Mouse (Mus musculus): ENCODE measurements around the gene Anp32e. TPM values are rescaled to one million over a fixed set of nuclear protein-coding genes. Genes with fewer than 3 reads are reported as not detected.

The Anp32e gene
- polyA plus RNA-seq, 1 experiment, result 275 TPM

DNA sequence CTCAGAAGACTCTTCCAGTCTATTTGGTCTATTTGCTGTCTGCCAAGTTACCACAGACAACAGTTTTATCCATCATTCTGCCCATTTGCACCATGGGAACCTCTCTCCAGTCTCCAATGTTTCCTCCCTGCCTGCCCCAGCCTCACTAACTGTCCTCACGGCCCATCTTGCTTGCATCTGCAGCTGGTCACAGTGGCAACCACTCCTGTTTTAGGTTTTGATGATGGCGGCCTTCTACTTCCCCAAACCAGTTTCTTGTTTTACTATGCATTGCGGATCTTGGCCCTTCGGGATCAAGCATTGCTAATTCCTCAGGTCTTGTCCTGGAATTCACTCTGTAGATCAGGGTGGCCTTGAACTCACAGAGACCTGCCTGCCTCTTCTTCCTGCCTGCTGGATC, 53.1 kb downstream of the Anp32e start:
- no peak overlapping the region for H3K4me3 ChIP-seq (replicated peaks; ENCODE audit: control insufficient read depth, low read depth, low read length)
- 50% methylated on average over 4 of the region's 4 CpGs for WGBS
- peaks cover 10% of the 10 kb centered on the region; the same call in 1 of the 2 replicates for H3K4me1 ChIP-seq (ENCODE audit: control insufficient read depth, insufficient read depth, low read length)
- H3K27ac ChIP-seq (ENCODE audit: control insufficient read depth, insufficient read depth, low read depth, low read length, poor library complexity), result no peak overlapping the region
- TF ChIP-seq CTCF (IDR thresholded peaks at IDR 0.05; ENCODE audit: control insufficient read depth, insufficient read depth, low read length) (no peak), POLR2A (IDR thresholded peaks at IDR 0.05; ENCODE audit: borderline replicate concordance, control insufficient read depth, low read depth, low read length) (no peak)

DNA sequence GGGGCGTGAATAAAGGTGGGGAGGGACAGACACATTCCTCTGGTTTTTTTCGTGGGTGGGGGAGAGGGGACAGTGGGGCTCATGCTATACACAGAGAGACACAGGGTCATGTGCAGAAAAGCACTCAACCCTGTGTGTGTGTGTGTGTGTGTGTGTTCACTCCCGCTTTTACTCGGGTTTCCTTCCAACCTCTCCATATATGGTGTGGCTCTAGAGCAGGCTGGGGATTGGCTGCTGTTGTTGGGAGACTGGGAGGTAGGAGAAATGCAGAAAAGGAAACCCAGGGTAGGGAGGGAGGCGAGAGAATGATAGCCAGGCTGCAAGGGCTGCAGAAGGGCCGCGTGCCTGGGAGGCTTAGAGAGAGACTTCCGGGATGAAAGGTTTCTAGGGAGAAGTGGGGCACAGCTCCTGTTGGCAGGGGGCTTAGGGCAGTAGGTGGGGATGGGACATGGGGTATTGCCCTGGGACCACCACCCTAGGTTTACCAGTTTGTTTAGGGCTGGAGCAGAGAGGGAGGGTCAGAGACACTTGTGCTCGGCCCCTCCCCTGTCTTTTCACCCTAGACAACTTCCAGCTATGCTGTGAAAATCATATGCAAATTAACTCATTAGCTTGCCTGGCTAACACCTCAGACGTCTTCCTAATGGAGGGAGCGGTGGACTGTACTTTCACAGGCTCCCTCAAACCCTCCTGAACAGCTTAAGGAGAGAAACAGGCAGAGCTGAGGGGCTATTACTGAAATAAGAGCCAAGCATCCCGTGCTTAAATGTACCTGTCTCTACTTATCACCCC, 56.4 kb downstream of the Anp32e start:
- Histone ChIP-seq H3K4me1 (ENCODE audit: control insufficient read depth, insufficient read depth, low read length) (peaks cover 4% of the 10 kb centered on the region; the same call in 1 of the 2 replicates), H3K4me3 (replicated peaks; ENCODE audit: control insufficient read depth, low read depth, low read length) (no peak overlapping the region), H3K27ac (ENCODE audit: control insufficient read depth, insufficient read depth, low read depth, low read length, poor library complexity) (peak overlapping the region; percentile 55)
- WGBS, result 22% methylated on average over 12 of the region's 12 CpGs
- TF ChIP-seq CTCF (IDR thresholded peaks at IDR 0.05; ENCODE audit: control insufficient read depth, insufficient read depth, low read length) (no peak), POLR2A (IDR thresholded peaks at IDR 0.05; ENCODE audit: borderline replicate concordance, control insufficient read depth, low read depth, low read length) (peak; percentile 38; the same call in 1 of the 2 replicates)

DNA sequence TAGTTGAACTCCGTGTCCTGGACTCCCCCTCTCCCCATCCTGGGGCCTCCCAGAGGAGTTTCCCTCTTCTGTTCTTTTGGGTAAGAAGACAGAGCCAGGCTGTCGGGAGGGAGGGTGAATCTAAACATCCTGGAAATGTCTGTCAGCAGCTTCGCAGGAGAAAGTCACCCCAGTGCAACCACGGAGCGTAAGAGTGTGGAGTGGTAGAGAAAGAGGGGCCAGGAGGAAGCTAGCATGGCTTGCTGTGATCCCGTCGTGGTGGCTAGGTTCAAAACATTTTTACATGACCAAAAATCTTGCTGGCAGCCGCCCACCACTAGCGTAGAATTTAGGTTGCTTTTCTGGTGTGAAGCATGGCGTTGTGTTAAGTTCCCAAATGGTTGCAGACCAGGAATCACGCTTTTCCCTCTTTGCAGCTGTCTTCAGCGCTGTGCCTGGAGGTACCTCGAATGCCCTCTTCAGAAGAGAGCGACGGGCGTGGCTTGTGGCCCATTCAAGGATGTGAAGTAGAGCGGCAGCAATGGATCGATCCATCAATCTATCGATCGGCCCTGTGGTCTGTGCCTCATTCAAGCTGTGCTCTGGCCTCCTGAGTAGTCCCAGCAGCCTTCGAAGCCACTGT, 57.1 kb downstream of the Anp32e start:
- TF ChIP-seq POLR2A (IDR thresholded peaks at IDR 0.05; ENCODE audit: borderline replicate concordance, control insufficient read depth, low read depth, low read length) (no peak), CTCF (IDR thresholded peaks at IDR 0.05; ENCODE audit: control insufficient read depth, insufficient read depth, low read length) (no peak)
- Histone ChIP-seq H3K4me1 (ENCODE audit: control insufficient read depth, insufficient read depth, low read length) (peaks cover 4% of the 10 kb centered on the region; the same call in 1 of the 2 replicates), H3K4me3 (replicated peaks; ENCODE audit: control insufficient read depth, low read depth, low read length) (no peak overlapping the region), H3K27ac (ENCODE audit: control insufficient read depth, insufficient read depth, low read depth, low read length, poor library complexity) (peak overlapping the region; percentile 55)
- WGBS, result 38% methylated on average over 21 of the region's 21 CpGs

DNA sequence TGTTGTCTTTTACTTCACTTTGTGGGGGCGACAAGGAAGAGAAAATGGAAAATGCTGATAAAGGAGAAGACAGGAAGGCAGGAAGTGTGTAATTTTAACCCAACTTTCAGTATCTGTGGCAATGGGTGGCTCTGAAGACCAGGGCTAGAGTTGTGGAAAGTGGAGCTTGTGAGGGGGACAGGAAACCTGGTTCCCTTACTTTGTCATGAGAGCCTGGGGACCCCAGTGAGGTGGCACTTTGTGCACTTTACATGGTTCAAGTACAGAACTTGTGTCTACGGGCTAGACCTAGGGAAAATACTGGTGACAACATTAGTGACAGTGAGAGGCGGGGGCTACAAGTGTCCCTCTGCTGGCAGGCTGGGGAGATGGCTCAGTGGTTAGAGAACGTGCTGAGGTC, 57.9 kb downstream of the Anp32e start:
- WGBS, result 52% methylated on average over 4 of the region's 4 CpGs
- Histone ChIP-seq H3K27ac (ENCODE audit: control insufficient read depth, insufficient read depth, low read depth, low read length, poor library complexity) (no peak overlapping the region; the same call in 1 of the 2 replicates), H3K4me1 (ENCODE audit: control insufficient read depth, insufficient read depth, low read length) (peaks cover 4% of the 10 kb centered on the region; the same call in 1 of the 2 replicates), H3K4me3 (replicated peaks; ENCODE audit: control insufficient read depth, low read depth, low read length) (no peak overlapping the region)
- no peak for TF ChIP-seq CTCF (IDR thresholded peaks at IDR 0.05; ENCODE audit: control insufficient read depth, insufficient read depth, low read length)

DNA sequence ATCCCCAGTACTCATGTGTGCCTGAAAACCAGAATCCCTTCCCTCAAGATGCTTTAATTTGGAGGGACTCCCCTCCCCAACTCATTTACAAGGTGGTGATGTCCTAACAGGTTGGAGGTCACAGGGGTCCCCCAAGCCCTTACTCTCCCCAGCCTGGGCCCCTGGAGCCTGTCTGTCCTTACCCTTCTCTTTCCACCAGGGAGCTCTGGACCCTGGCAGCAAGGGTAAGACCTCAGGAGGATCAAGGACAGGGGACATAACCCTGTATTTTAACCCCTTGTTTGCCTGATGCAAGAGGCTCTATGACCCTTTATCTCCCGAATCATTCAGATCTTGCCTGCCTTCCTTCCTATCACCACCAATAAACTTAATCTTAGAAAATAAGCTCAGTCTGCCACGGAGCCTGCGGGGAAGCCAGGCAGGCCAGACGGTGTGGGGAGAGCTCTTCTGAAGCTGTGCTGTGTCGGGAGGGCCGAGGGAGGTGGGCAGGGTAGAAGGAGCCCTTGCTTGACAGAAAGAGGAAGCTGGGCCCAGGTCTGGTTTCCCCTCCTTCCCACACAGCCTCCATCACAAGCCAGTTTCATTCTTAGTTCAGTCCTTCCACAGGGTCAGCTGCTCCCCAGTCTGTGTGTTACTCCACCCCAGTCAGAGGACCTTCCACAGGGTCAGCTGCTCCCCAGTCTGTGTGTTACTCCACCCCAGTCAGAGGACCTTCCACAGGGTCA, 58.5 kb downstream of the Anp32e start:
- Histone ChIP-seq H3K4me1 (ENCODE audit: control insufficient read depth, insufficient read depth, low read length) (peaks cover 5% of the 10 kb centered on the region; the same call in 1 of the 2 replicates), H3K27ac (ENCODE audit: control insufficient read depth, insufficient read depth, low read depth, low read length, poor library complexity) (peak overlapping the region; percentile 31; the same call in 1 of the 2 replicates), H3K4me3 (replicated peaks; ENCODE audit: control insufficient read depth, low read depth, low read length) (no peak overlapping the region)
- WGBS, result 6% methylated on average over 6 of the region's 6 CpGs
- TF ChIP-seq CTCF (IDR thresholded peaks at IDR 0.05; ENCODE audit: control insufficient read depth, insufficient read depth, low read length) (no peak), POLR2A (IDR thresholded peaks at IDR 0.05; ENCODE audit: borderline replicate concordance, control insufficient read depth, low read depth, low read length) (no peak; the same call in 1 of the 2 replicates)

DNA sequence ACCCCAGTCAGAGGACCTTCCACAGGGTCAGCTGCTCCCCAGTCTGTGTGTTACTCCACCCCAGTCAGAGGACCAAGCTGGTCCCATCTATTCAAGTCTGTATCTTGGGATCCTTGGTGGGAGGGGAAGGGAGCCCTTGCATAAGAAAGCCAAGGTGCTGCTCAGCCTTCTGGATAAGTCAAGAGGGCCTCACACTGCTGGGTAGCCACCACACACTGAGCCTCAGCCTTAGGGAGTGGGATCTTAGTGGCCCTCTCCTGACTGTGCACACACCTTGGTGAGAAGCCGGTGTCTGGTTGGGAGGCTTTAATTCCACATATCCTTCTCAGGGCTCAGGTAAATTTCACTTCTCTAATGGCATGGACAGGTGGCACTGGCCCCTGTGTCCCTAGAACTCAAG, 59.1 kb downstream of the Anp32e start:
- peaks cover 5% of the 10 kb centered on the region; the same call in 1 of the 2 replicates for H3K4me1 ChIP-seq (ENCODE audit: control insufficient read depth, insufficient read depth, low read length)
- no peak for TF ChIP-seq POLR2A (IDR thresholded peaks at IDR 0.05; ENCODE audit: borderline replicate concordance, control insufficient read depth, low read depth, low read length)
- no peak for TF ChIP-seq CTCF (IDR thresholded peaks at IDR 0.05; ENCODE audit: control insufficient read depth, insufficient read depth, low read length)
- 73% methylated on average over 1 of the region's 1 CpGs for WGBS
- no peak overlapping the region for H3K27ac ChIP-seq (ENCODE audit: control insufficient read depth, insufficient read depth, low read depth, low read length, poor library complexity)
- H3K4me3 ChIP-seq (replicated peaks; ENCODE audit: control insufficient read depth, low read depth, low read length), result no peak overlapping the region

DNA sequence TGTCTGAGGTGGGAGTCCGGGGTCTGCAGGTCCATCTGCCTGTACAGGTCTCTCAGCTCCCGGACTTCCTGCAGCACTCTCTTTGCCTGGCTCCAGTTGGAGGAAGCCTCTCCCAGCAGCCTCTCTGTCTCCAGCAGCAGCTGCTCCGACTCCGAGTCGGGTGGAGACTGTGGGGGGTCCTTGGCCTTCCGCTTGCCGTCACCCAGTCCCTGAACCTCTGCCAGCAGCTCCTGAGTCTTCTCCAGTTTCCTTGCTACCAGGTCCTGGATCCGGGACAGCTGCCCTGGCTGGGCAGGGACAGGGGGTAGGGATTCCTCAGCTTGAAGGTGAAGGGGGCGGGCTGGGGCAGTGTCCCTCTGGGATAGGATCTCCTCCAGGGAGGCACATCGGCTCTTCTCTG, 59.9 kb downstream of the Anp32e start:
- peaks cover 5% of the 10 kb centered on the region; the same call in 1 of the 2 replicates for H3K4me1 ChIP-seq (ENCODE audit: control insufficient read depth, insufficient read depth, low read length)
- H3K27ac ChIP-seq (ENCODE audit: control insufficient read depth, insufficient read depth, low read depth, low read length, poor library complexity), result no peak overlapping the region; the same call in 1 of the 2 replicates
- no peak overlapping the region for H3K4me3 ChIP-seq (replicated peaks; ENCODE audit: control insufficient read depth, low read depth, low read length)
- no peak for TF ChIP-seq CTCF (IDR thresholded peaks at IDR 0.05; ENCODE audit: control insufficient read depth, insufficient read depth, low read length)
- no peak for TF ChIP-seq POLR2A (IDR thresholded peaks at IDR 0.05; ENCODE audit: borderline replicate concordance, control insufficient read depth, low read depth, low read length)
- WGBS, result 89% methylated on average over 10 of the region's 10 CpGs
